Mouse (Mus musculus): Measurements from ENCODE around the gene Pitpna.

The Pitpna gene

DNA sequence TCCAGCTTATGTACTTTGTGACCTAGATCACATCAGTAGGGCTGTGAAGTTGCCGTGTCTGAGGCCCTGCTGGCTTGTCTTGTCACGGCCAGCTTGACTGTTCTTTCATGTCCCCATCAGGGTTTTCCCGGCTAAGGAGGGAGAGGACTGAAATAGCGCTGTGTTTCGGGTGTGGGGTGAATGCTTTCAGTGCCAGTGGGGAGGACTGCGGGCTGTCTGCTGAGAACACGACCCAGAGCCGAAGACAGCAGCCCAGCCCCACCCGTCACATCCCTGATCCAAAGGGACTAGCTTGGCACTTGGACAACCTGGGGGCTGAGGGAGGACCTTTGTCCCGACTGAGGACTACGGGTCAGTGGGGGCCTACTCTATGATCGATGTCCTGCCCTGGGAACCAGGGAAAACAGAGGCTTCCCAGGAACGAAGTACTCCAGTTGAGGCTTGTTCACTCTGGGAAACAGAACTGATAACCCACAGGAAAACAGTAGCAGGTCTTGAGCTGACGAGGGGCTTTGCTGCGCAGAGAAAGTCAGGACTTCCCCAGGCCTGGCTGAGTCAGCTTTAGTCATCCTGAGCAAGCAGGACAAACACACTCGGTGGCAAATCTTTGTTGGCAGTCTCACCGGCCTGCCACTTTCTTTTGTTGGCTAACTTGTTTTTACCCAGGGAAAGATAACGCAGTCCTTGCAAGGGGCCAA lies 23.9 kb upstream of the Pitpna start:
- CTCF ChIA-PET = interaction anchor here (1.6 kb wide), 1 partner anchor 11 kb away, joined by 4 read pairs; no protein-coding TSS in a partner anchor

- CTCF ChIA-PET = interaction anchor here (0.6 kb wide), 1 partner anchor 599 kb away, joined by 6 read pairs; no protein-coding TSS in a partner anchor
Observed at GRCm38 (mm10) chr11:75565849-75566248, 22.0 kb upstream of the Pitpna start.

GRCm38 (mm10) chr11:75566276-75567196 lies 21.4 kb upstream of the Pitpna start:
- CTCF ChIA-PET = no interaction called here

DNA sequence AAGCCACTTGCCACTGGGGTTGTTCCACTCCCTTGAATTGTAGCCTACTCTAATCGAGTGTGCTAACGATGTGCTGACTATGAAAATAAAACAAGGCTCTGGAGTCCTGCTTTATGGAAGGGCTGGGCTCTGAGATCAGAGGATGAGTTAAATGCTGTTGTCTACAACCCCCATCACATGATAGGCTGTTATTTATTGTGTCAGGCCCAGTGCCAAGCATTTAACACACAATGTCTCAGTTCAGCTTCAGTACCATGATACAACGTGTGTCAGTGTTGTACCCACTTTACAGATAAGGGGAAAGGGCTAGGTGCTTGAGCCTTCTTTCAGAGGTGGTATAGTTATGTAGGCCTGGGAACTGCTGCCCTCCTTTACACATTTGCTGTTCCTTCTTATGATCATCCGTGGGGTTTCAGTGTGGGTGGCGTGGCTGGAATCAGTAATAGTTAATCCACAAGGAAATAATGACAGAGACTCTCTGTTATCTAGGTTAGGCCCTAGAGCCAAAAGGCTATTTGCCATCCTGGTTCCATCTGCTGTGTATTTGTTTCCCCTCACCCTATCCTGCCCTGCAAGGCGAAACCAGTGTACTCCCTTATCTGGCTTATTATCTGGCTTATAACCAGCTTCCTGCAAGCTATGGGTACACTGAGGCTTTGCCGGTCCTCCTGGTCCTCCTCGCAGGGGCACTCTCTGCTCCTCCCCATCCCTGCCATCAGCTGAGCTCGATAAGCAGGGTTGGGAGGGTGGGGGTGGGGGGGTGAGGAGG lies 20.4 kb upstream of the Pitpna start:
- CTCF ChIA-PET = no interaction called here

DNA sequence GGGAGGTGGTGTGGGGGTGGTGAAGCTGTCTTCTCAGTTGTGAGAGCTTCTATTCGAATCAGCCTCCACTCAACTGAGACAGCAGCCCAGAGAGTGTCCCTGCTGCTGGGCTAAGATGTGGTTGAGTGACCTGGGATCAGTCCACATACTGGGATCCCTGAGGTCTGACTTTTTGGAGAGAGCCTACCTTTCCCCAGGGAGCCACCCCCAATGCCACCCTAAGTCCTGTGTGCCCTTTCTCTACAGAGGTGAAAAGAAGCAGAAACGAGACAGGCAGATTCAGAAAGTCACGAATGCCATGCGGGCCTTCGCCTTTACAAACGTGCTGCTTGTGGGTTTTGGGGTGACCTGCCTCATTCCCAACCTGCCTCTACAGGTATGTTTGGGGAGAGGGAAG lies 19.8 kb upstream of the Pitpna start:
- CTCF ChIA-PET = no interaction called here

GRCm38 (mm10) chr11:75568962-75569361 lies 18.9 kb upstream of the Pitpna start:
- CTCF ChIA-PET = no interaction called here

GRCm38 (mm10) chr11:75570375-75571125 lies 17.3 kb upstream of the Pitpna start:
- CTCF ChIA-PET = no interaction called here

- CTCF ChIA-PET = interaction anchor here (2.2 kb wide), 1 partner anchor 11 kb away, joined by 16 read pairs; no protein-coding TSS in a partner anchor
Observed at GRCm38 (mm10) chr11:75571126-75571990, 16.5 kb upstream of the Pitpna start.

DNA sequence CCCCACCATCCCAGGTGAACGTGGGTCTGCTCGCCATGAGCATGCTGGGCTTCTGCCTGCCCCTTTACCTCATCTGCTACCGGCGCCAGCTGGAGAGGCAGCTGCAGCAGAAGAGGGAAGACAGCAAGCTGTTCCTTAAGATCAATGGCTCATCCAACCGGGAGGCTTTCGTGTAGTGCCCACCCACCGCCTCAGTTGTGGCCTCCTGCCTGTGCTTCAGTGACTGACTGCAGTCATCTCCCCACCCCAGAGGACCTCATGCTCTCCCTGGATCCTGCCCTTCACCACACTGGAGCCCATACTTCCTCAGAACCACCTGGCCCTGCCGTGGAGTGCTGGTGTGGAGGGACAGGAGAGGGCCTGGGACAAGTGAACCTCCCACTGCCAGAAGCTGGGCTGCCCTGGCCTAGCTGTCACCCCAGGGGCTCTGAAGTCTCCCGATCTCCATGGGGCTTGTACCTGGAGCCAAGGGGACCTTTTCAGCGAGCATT lies 15.6 kb upstream of the Pitpna start:
- CTCF ChIA-PET = interaction anchor here (0.6 to 2.2 kb wide), 3 partner anchors 12 to 42 kb away, joined by 3 to 16 read pairs (median 3); no protein-coding TSS in a partner anchor

GRCm38 (mm10) chr11:75572854-75573650 lies 14.8 kb upstream of the Pitpna start:
- CTCF ChIA-PET = interaction anchor here (0.5 to 2.2 kb wide), 4 partner anchors 12 to 43 kb away, joined by 3 to 16 read pairs (median 4); no protein-coding TSS in a partner anchor

DNA sequence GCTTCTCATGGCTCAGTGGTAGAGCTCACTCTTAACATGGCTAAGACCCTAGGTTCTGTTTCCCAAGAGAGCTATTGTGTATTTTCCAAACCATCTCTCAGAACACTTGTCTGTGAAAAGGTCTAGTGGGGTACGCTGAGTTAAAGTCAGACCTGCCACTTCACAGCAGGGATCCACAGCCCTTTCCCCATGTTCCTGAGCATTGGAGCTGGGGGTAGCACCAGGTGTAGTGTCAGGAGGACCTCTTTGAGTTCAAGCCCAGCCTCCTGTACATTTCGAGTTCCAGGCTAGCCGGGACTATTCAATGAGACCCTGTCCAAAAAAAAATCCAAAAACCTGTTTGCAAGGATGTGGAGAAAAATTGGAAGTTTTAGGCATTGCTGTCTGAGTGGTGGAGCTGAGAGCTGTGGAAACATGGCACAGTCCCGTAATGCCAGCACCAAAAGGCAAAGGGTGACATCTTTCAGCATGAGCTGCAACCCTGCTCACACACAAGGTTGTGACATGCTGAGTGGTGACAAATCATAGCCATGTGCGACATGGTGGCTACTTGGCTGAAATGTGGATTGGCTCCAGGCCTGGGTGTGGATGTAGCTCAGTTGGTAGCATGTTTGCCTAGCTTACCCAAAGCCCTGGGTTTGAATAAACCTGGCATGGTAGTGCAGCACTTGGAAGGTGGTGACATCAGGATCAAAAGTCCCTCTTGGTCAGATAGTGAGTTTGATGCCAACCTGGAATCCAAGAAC lies 13.3 kb upstream of the Pitpna start:
- CTCF ChIA-PET = interaction anchor here (0.6 to 0.9 kb wide), 3 partner anchors 10 to 48 kb away, joined by 3 to 4 read pairs (median 3); no protein-coding TSS in a partner anchor

DNA sequence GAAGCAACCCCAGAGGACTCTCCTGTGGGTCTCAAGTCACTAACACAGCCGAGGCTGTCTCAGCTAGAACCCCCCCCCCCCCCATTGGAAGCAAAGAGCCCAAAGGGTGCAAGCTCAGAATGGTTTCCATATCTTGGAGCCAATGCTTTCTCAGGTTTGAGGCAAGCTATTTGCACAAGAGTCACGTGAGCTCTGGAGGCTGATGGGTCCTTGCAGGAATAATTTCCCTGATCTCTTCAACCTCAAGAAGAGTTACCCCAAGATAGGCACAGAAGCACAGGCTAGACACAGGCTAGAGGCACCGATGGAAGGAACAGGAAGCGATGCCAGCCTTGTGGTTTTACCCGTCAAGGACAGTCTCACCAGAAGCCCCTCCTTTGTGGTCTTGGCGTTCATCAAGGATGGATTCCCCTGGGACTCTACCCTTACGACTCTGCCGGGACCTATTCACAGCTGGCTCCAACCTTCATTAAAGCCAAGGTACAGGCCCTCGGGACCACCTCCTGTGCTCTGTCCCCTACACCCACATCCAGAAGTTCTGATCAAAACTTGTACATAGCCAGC lies 12.3 kb upstream of the Pitpna start:
- CTCF ChIA-PET = interaction anchor here (0.7 kb wide), 2 partner anchors 391 to 1019 kb away, joined by 5 to 9 read pairs; no protein-coding TSS in a partner anchor

DNA sequence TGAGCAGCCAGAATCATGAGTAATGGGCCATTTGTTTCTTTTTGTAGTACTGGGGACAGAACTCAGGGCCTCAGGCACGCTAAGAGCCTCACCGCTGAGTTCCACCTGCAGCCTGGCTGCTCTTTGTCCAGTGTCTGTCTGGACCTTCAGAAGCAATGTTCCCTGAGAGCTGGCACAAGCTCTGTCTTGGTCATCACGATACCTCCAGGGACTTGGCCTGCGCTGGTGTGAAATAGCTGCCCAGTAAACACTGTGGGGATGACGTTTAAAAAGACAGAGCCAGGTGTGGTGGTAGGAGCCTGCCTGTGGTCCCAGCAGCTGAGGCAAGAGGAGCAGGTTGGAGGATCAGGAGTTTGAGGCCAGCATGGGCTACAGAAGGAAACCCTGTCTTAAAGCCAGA lies 9.3 kb upstream of the Pitpna start:
- CTCF ChIA-PET = no interaction called here

DNA sequence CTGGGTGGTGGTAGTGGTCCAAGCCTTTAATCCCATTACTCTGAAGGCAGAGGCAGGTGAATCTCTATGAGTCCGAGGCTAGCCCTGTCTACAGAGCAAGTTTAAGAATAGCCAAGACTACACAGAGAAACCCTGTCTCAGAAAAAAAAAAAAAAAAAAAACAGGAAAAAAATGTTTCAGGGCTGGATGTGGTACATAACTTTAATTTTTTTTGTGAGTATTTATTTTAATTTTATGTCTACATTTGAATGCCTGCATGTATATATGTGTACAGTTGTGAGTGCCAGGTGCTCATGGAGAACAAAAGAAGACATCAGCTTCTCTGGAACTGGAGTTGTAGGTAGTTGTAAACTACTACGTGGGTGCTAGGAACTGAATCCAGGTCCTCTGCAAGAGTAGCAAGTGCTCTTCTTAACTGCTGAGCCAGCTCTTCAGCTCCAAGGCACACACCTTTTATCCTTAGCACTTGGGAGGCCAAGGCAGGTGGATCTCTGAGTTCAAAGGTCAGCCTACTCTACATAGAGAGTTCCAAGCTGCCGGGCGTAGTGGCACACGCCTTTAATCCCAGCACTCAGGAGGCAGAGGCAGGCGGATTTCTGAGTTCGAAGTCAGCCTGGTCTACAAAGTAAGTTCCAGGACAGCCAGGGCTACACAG lies 6.3 kb upstream of the Pitpna start:
- CTCF ChIA-PET = no interaction called here

DNA sequence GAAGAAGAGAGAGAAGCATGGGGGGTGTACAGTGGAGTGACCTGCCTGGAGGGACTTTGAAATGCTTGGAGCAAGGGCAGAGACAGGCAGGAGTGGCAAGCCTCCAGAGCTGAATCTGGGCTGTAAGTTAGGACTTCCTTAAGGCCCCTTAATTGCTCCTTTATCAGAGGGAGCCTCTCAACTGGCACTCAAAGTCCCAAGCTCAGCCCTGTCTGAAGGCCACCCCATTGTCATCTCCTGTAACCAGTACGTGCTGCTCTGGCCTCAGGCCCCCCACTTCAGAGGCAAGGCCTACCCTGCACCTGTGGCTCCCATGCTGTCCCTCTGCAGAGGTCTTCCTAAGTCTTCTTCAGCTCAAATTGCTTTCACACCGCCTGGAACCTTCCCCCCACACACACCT lies 4.4 kb upstream of the Pitpna start:
- CTCF ChIA-PET = interaction anchor here (0.7 to 0.9 kb wide), 3 partner anchors 48 to 152 kb away, joined by 3 to 17 read pairs (median 8); no protein-coding TSS in a partner anchor

DNA sequence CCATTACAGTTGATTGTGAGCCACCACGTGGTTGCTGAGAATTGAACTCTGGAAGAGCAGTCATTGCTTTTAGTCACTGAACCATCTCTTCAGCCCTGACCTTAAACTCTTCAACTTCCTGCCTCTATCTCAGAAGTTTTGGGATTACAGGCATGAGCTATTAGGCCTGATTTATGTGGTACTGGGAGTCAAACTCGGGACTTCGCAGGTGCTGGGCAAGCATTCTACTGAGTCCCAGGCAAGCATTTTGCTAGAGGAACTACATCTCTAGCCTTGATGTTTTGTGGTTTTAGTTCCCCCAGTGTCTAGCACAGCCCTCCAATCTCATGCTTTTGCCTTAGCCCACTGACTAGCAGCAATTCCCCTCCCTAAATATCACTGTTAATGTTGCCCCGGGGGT lies 2.8 kb upstream of the Pitpna start:
- CTCF ChIA-PET = interaction anchor here (1.5 kb wide), 1 partner anchor 47 kb away, joined by 4 read pairs; no protein-coding TSS in a partner anchor

DNA sequence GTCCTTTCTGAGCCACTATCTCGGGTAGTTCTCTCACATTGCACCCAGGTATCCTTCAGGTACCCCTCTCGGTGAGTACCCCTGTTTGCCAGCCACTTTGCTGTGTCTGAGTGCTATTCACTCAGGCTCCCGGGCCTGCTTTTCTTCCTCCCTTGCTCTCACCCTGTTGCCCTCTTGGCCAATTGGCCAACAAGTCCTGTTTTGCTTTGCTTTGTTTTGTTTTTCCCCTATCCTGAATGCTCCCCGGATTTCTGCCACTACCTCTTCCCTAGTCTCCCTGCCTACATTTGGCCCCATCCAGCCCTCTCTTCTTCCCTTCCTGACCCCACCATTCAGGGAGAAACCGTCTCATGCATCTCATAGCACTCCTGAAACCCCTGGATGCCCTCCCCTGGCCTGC lies 1.9 kb upstream of the Pitpna start:
- CTCF ChIA-PET = interaction anchor here (1.5 kb wide), 1 partner anchor 46 kb away, joined by 4 read pairs; no protein-coding TSS in a partner anchor
